11 mouse cellular contexts compared by ENCODE assay signal in the genomic region with DNA sequence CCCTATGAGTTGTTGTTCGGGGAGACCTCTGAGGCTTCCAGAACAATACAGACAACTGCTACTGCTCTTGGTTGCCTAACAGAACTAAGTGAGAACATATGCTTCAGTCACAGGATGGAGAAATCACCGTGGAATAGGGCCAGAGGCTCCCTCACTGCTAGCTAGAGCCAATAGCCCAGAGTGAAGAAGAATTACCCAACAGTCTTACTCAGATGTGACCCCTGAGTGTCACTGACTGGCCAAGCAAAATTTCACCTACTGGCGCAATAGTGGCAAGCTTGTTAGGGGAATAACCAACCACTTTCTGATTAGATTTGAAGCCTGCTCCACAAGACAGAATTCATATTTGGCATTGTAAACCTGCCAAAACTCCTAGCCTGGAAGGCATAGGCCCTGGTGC. TPM values are rescaled to one million over a fixed set of nuclear protein-coding genes. Genes with fewer than 3 reads are reported as not detected.
A peak's percentile ranks its signal among the peaks of the same experiment; 100 is the strongest.
DNase-seq lines count a peak whose midpoint lies in the region; ATAC-seq and TF ChIP-seq lines count a peak whose summit lies in the region.
"Had no signal": no experiment of that assay in that cellular context is flagged by ENCODE, and none has a peak within 500 bp of the region (broad histone marks: within the 10 kb centered on the region; RNA-seq: fewer than 3 reads in every experiment).

No protein-coding gene starts in this region.

- peak; percentile 31 for ATAC-seq in Patski
- peak; percentile 37 for ATAC-seq in lung, postnatal 0 days

- H3K27me3 ChIP-seq in Patski: no peaks in the 10 kb centered on the region
- H3K27me3 ChIP-seq in lung, postnatal 0 days (replicated peaks; ENCODE audit: insufficient read depth, low read length): no peaks in the 10 kb centered on the region
- no peaks in the 10 kb centered on the region for H3K27me3 ChIP-seq in limb, embryonic 10.5 days (ENCODE audit: low read depth, poor library complexity, severe bottlenecking)

- peak; percentile 83 for TF ChIP-seq EP300 in lung, postnatal 0 days (IDR thresholded peaks at IDR 0.05)

- CTCF ChIA-PET in Patski (lab: Charles Lee): interaction anchor here (0.7 to 1.0 kb wide), 3 partner anchors 8 to 14 kb away, joined by 3 read pairs; no protein-coding TSS in a partner anchor

- in situ Hi-C loops in Patski (cut with MboI; ENCODE audit: low pct_unique_long_range_greater_than_20kb): no loop called here

- WGBS in lung, postnatal 0 days: 58% methylated on average over 3 of the region's 3 CpGs
- 95% methylated on average over 3 of the region's 3 CpGs for WGBS in limb, embryonic 10.5 days

- H3K9ac ChIP-seq in lung, postnatal 0 days (replicated peaks; ENCODE audit: low read depth): no peak overlapping the region
- H3K9ac ChIP-seq: liver, embryonic 14.5 days had no signal

- peaks cover 17% of the 10 kb centered on the region for H3K4me1 ChIP-seq in lung, postnatal 0 days (ENCODE audit: insufficient read depth, low read depth, low read length)
- peaks cover 14% of the 10 kb centered on the region; the same call in 1 of the 2 replicates for H3K4me1 ChIP-seq in limb, embryonic 10.5 days

- H3K27ac ChIP-seq in lung, postnatal 0 days (ENCODE audit: low read length): peak overlapping the region; percentile 91
- H3K27ac ChIP-seq in limb, embryonic 10.5 days: no peak overlapping the region
- H3K27ac ChIP-seq: liver, embryonic 14.5 days had no signal

- peak; percentile 17 to 29 for DNase-seq in cerebellum, postnatal 10 days
- DNase-seq in cerebellum, adult 8-10 months: no peak
- no peak for DNase-seq in Patski (ENCODE audit: low read depth, low spot score)
- DNase-seq in gastrocnemius, postnatal 10 days: peak; percentile 22
- peak; percentile 94 for DNase-seq in lung, postnatal 0 days (ENCODE audit: low spot score)
- DNase-seq in right cerebral cortex, postnatal 10 days (ENCODE audit: low spot score in 2 of 2): no peak
- no peak for DNase-seq in T-cell, adult 2 months (ENCODE audit: low spot score)
- DNase-seq in limb, embryonic 10.5 days (ENCODE audit: low spot score): no peak
- DNase-seq: kidney, adult 18-20 months; layer of hippocampus, postnatal 36 days had no signal

- peaks cover 18% of the 10 kb centered on the region for H3K36me3 ChIP-seq in lung, postnatal 0 days (ENCODE audit: insufficient read depth, low read length)
- H3K36me3 ChIP-seq in limb, embryonic 10.5 days: peaks cover 24% of the 10 kb centered on the region

- H3K9me3 ChIP-seq in lung, postnatal 0 days (ENCODE audit: low read length): no peaks in the 10 kb centered on the region; the same call in 1 of the 2 replicates
- H3K9me3 ChIP-seq in limb, embryonic 10.5 days (replicated peaks): no peaks in the 10 kb centered on the region

- no peak for TF ChIP-seq CTCF in Patski (IDR thresholded peaks at IDR 0.05)
- TF ChIP-seq CTCF in lung, postnatal 0 days (IDR thresholded peaks at IDR 0.05): no peak

- no peak overlapping the region for H3K4me2 ChIP-seq in lung, postnatal 0 days (replicated peaks; ENCODE audit: low read depth, low read length)

- POLR2A ChIA-PET in Patski (lab: Charles Lee): interaction anchor here (0.9 to 1.2 kb wide), 2 partner anchors 12 to 13 kb away, joined by 3 to 5 read pairs; no protein-coding TSS in a partner anchor

- no peak overlapping the region for H3K4me3 ChIP-seq in lung, postnatal 0 days (ENCODE audit: low read depth, low read length)
- H3K4me3 ChIP-seq in limb, embryonic 10.5 days: no peak overlapping the region

RNA-seq across cellular contexts. Expression of a gene that starts 19.9 kb away (rescaled TPM):
- 43.1 TPM for polyA plus RNA-seq in Patski (2021)
- 10 to 100 TPM; 94.3 to 96.4 TPM for total RNA-seq in gastrocnemius, postnatal 10 days (2021)
- polyA plus RNA-seq in lung, postnatal 0 days (2015; fragmentation: Nextera tagmentation; extraction: Ambion mirVana): 46.6 and 52.4 TPM in 2 replicates
- polyA plus RNA-seq in limb, embryonic 10.5 days (2016; fragmentation: Nextera tagmentation; extraction: Ambion mirVana): 5.7 and 7.2 TPM in 2 replicates

RNA-seq across cellular contexts. Expression of a gene that starts 51.7 kb away (rescaled TPM):
- 48.6 TPM for polyA plus RNA-seq in Patski (2021)
- total RNA-seq in gastrocnemius, postnatal 10 days (2021): 10 to 100 TPM; 12.0 to 16.2 TPM
- 19.7 and 20.3 TPM in 2 replicates for polyA plus RNA-seq in lung, postnatal 0 days (2015; fragmentation: Nextera tagmentation; extraction: Ambion mirVana)
- polyA plus RNA-seq in limb, embryonic 10.5 days (2016; fragmentation: Nextera tagmentation; extraction: Ambion mirVana): 76.6 and 81.9 TPM in 2 replicates

Comparison
In these comparisons a context has a peak if more than half of its experiments do, and no peak if none do; other contexts are left out.
1. DNase-seq: peak in cerebellum, postnatal 10 days (2 of 2), gastrocnemius, postnatal 10 days (single experiment) and lung, postnatal 0 days (single experiment); none in cerebellum, adult 8-10 months (single experiment), Patski (single experiment), right cerebral cortex, postnatal 10 days (0 of 2), T-cell, adult 2 months (single experiment) and limb, embryonic 10.5 days (single experiment).